Mouse (Mus musculus) forebrain, embryonic 15.5 days (tissue): Measurements from ENCODE around the gene Spon1. TPM values are rescaled to one million over a fixed set of nuclear protein-coding genes. Genes with fewer than 3 reads are reported as not detected.

ENCODE experiments used
- ATAC-seq: fragments of 200-750 bp; cut with Nextera tagmentation; replicated peaks from 2 replicates; pipeline ENCODE4 v1.8.0; 2017; ENCODE audit warnings: mild to moderate bottlenecking, moderate TSS enrichment, moderate library complexity
- H3K27ac ChIP-seq: fragments of 300-500 bp; sonication (generic); replicated peaks from 2 replicates; pipeline ENCODE4 v1.5.1; 2015; ENCODE audit warnings: mild to moderate bottlenecking, inconsistent platforms
- H3K27me3 ChIP-seq: fragments of 300-500 bp; sonication (generic); 2 replicates; pipeline ENCODE4 v1.6.1; 2015; ENCODE audit warnings: inconsistent platforms
- H3K36me3 ChIP-seq: fragments of 300-500 bp; sonication (generic); 2 replicates; pipeline ENCODE4 v1.6.1; 2015; ENCODE audit warnings: mild to moderate bottlenecking, inconsistent platforms
- H3K4me1 ChIP-seq: fragments of 300-500 bp; sonication (generic); 2 replicates; pipeline ENCODE4 v1.6.1; 2015; ENCODE audit warnings: inconsistent platforms
- H3K4me2 ChIP-seq: fragments of 300-500 bp; sonication (generic); replicated peaks from 2 replicates; pipeline ENCODE4 v1.6.1; 2015; ENCODE audit warnings: mild to moderate bottlenecking, inconsistent platforms
- H3K4me3 ChIP-seq: fragments of 300-500 bp; sonication (generic); 2 replicates; pipeline ENCODE4 v1.5.1; 2015; ENCODE audit warnings: mild to moderate bottlenecking, inconsistent platforms
- H3K9ac ChIP-seq: fragments of 300-500 bp; sonication (generic); replicated peaks from 2 replicates; pipeline ENCODE4 v1.6.1; 2015; ENCODE audit warnings: mild to moderate bottlenecking, inconsistent platforms
- H3K9me3 ChIP-seq: fragments of 300-500 bp; sonication (generic); 2 replicates; pipeline ENCODE4 v1.6.1; 2016; ENCODE audit warnings: inconsistent platforms
- WGBS: fragments of 180-500 bp; shearing (Covaris S2); methylation state at CpG from one replicate; pipeline ENCODE4 v1.1.7; 2015; ENCODE audit warnings: mixed read lengths; 5-methylcytosine and 5-hydroxymethylcytosine counted together
- polyA plus RNA-seq: library from polyadenylated mRNA; unstranded; fragments of >200 nt; fragmentation: Nextera tagmentation; extraction: Ambion mirVana; gene quantifications from 2 replicates; pipeline ENCODE4 v1.2.1, GENCODE M21; 2015

Gene Spon1
- polyA plus RNA-seq, 1 experiment from 2014 or later = 16.3 TPM

DNA sequence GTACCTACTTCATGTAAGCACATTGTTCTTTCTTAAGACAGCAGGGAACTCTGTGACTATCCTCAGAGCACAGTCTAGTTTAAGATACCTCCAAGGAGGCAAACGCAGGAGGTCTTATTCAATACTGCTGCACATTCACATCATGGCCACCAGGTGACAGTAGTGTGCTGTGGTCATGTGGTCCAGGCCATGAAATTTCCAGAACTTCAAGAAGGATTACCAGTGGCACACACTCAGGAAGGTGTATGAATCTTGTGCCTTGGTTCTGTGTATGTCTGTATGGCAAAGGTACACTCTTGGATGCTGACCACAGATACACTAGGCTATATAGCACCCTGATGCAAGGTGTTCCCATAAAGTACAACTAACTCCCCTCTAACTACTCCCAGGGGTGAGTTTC, 6.6 kb upstream of the Spon1 start:
- Histone ChIP-seq H3K4me1 (no peaks in the 10 kb centered on the region), H3K27me3 (0 out of 2 replicates have a peak, but pooled peaks cover 3% of the 10 kb centered on the region), H3K27ac (no peak overlapping the region), H3K9ac (no peak overlapping the region), H3K4me2 (no peak overlapping the region), H3K4me3 (no peak overlapping the region), H3K36me3 (no peaks in the 10 kb centered on the region), H3K9me3 (0 out of 2 replicates have a peak, but pooled peaks cover 8% of the 10 kb centered on the region)
- peak; percentile 64; the same call in 1 of the 2 replicates for ATAC-seq
- 10% methylated on average over 1 of the region's 1 CpGs for WGBS

DNA sequence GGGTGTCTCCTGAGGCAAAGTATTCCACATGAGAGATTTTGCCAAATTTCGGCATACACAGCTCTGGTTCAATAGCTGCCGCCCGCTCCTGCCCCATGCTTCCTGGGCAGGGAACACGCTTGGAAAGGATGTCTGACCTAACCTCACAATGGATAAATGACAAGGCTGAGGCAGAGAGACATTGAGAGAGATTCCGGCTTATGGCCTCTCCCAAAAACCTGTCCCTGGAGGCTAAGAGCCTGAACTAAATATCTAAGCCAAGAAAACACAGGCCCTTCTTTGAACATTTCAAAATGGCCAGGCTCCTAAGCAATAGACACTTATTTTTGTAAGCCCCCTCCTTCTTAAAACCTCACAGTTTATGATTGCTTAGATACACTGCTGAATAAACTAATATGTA, 665 bp upstream of the Spon1 start:
- ATAC-seq = no peak
- peaks cover 38% of the 10 kb centered on the region for H3K4me1 ChIP-seq
- no peak overlapping the region for H3K9ac ChIP-seq
- WGBS = 78% methylated on average over 5 of the region's 5 CpGs
- H3K4me3 ChIP-seq = no peak overlapping the region
- no peaks in the 10 kb centered on the region for H3K36me3 ChIP-seq
- H3K4me2 ChIP-seq = no peak overlapping the region
- H3K27me3 ChIP-seq = peaks cover 32% of the 10 kb centered on the region
- no peak overlapping the region for H3K27ac ChIP-seq
- H3K9me3 ChIP-seq = 0 out of 2 replicates have a peak, but pooled peaks cover 8% of the 10 kb centered on the region

DNA sequence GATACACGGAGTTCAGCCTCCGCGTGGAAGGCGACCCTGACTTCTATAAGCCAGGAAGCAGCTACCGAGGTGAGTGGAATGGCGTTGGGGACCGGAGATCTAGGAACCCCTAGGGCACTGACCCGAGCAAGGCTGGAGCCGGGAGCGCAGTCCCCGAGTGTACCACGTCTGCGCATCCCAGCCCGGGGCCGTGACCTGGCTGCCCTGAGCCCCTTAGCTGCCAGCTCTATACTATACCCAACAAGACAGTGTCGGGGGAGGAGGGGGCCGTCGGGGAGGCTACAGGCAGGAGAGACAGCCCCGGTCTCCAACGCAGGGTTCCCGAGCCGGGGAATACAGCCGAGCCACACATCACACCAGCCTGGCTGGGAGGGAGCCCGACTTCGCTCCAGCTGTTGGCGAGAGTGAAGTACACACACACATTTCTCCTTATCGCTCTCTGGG, 722 bp downstream of the Spon1 start:
- Histone ChIP-seq H3K27ac (no peak overlapping the region), H3K36me3 (no peaks in the 10 kb centered on the region), H3K4me3 (peak overlapping the region; percentile 52), H3K27me3 (peaks cover 32% of the 10 kb centered on the region), H3K4me2 (peak overlapping the region; percentile 98), H3K9me3 (0 out of 2 replicates have a peak, but pooled peaks cover 8% of the 10 kb centered on the region), H3K9ac (peak overlapping the region; percentile 52), H3K4me1 (peaks cover 38% of the 10 kb centered on the region)
- ATAC-seq = peak; percentile 53
- 1% methylated on average over 27 of the region's 27 CpGs for WGBS

DNA sequence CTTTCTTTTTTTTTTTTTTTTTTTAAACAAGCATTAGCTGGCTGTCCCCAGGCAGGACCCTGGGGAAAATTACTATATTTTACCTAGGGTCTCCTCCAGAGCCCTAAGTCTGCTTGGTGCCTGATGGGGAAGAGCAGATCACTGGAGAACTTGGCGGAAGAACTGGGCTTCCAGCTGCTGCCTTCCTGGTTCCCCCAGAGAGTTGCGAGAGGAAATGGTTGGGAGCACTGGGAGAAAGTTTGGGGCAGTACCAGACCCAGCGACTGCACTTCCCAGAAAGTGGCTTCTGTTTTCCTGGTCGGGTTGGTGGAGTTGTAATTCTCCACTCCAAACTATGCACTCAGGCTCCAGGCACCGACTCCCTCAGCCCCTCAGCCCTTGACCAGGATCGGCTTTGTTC, 1.7 kb downstream of the Spon1 start:
- 21% methylated on average over 6 of the region's 6 CpGs for WGBS
- Histone ChIP-seq H3K27ac (no peak overlapping the region), H3K27me3 (peaks cover 32% of the 10 kb centered on the region), H3K36me3 (no peaks in the 10 kb centered on the region), H3K9ac (no peak overlapping the region), H3K9me3 (peaks cover 11% of the 10 kb centered on the region; the same call in 1 of the 2 replicates), H3K4me3 (peak overlapping the region; percentile 52; the same call in 1 of the 2 replicates), H3K4me2 (peak overlapping the region; percentile 98), H3K4me1 (peaks cover 38% of the 10 kb centered on the region)
- ATAC-seq = no peak

DNA sequence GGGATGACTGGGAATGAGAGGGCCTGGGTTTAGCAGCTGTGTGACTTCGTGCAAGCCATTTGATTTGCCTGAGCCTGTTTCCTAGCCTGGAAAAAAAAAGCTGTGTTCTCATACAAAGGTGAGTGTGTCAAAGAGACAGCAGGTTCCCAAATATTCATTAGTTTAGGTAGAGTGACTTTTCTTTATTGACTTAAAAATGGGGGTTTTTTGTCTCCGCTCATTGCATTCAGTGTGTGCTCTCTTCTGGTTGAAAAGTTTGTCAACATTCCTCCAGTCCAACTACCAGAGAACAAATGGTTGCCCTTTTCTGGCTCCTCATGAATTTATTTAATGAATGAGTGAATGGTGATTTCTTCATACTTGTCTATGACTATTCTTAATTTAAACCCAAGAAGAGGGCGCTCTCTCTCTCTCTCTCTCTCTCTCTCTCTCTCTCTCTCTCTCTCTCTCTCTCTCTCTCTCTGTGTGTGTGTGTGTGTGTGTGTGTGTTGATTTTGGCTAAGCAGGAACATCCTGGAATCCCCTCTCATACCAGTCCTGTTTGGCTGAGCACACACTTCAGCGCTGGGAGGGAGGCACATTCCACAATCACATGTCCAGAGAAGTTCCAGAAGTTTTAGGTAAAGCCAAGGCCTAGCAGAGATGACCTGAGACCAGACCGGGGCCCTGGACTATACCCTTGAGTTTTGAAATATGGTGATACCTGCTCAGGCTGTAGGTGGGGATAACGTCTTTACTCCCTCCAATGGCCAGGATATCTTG, 2.6 kb downstream of the Spon1 start:
- no peaks in the 10 kb centered on the region for H3K36me3 ChIP-seq
- H3K27ac ChIP-seq = no peak overlapping the region
- H3K27me3 ChIP-seq = peaks cover 32% of the 10 kb centered on the region
- H3K4me1 ChIP-seq = peaks cover 38% of the 10 kb centered on the region
- no peak overlapping the region for H3K9ac ChIP-seq
- no peak for ATAC-seq
- peaks cover 3% of the 10 kb centered on the region; the same call in 1 of the 2 replicates for H3K9me3 ChIP-seq
- WGBS = 54% methylated on average over 6 of the region's 6 CpGs
- peak overlapping the region; percentile 98; the same call in 1 of the 2 replicates for H3K4me2 ChIP-seq
- H3K4me3 ChIP-seq = no peak overlapping the region

DNA sequence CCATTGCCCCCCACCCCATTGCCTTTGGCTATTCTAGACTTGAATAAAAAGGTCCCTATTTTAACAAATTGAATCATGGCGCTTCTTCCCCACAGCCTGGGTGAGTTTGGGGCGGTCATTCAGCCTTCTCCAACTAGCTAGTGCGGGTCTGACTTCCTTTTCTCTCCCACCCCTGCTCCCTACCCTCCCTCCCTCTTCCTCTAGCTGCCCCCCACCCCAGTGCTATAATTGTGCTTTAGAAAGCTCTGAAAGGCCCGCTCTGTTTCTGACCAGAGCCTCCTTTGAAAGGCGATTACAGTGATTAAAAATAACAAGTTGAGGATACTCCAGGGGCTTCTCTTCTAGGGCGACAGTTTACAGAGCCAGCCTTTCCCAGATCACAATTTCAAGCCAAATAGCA, 3.5 kb downstream of the Spon1 start:
- Histone ChIP-seq H3K4me2 (peak overlapping the region; percentile 11; the same call in 1 of the 2 replicates), H3K27ac (no peak overlapping the region), H3K36me3 (no peaks in the 10 kb centered on the region), H3K4me1 (peaks cover 38% of the 10 kb centered on the region), H3K4me3 (no peak overlapping the region), H3K9ac (0 out of 2 replicates have a peak overlapping the region, but pooled peaks have one; percentile 16), H3K27me3 (peaks cover 32% of the 10 kb centered on the region), H3K9me3 (peaks cover 3% of the 10 kb centered on the region; the same call in 1 of the 2 replicates)
- no peak for ATAC-seq
- 2% methylated on average over 6 of the region's 6 CpGs for WGBS

DNA sequence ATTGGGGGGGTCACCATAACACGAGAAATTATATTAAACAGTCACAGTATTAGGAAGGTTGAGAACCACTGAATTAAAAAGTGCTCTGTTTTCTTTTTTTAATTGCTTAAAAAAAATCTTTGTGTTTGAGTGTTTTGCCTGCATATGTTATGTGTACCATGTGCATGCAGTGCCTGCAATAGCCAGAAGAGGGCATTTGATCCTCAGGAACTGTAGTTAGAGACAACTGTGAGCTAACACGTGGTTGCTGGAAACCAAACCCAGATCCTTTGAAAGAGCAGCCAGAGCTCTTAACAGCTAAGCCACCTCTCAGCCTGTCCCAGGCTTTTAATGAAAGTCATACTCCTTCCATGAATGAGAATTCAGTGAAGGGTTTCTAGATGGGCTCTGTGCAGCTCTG, 6.3 kb downstream of the Spon1 start:
- Histone ChIP-seq H3K27ac (no peak overlapping the region), H3K4me1 (peaks cover 23% of the 10 kb centered on the region), H3K4me2 (no peak overlapping the region), H3K9me3 (peaks cover 3% of the 10 kb centered on the region; the same call in 1 of the 2 replicates), H3K4me3 (no peak overlapping the region), H3K36me3 (no peaks in the 10 kb centered on the region), H3K27me3 (peaks cover 13% of the 10 kb centered on the region), H3K9ac (no peak overlapping the region)
- no peak for ATAC-seq
- WGBS = 85% methylated on average over 2 of the region's 2 CpGs

DNA sequence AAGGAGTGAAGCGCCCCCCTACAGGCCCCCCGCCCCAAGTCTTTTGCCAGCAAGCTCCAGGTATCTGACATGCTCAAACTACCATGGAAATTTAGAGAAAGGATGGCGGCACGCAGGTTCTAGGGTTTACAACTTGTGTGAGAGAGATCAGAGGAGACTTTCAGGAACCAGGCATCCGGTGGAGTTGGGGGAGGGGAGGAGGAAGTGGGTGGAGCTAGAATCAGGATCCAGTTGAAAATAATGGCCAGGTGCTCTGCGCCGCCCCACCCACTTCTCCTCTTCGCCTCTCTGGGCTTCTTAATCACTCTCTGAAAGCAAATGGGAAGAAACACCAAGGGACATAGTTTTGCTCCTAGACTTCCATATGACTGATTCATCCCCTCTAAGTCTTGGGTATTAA, 7.6 kb downstream of the Spon1 start:
- 63% methylated on average over 8 of the region's 8 CpGs for WGBS
- peaks cover 2% of the 10 kb centered on the region for H3K27me3 ChIP-seq

DNA sequence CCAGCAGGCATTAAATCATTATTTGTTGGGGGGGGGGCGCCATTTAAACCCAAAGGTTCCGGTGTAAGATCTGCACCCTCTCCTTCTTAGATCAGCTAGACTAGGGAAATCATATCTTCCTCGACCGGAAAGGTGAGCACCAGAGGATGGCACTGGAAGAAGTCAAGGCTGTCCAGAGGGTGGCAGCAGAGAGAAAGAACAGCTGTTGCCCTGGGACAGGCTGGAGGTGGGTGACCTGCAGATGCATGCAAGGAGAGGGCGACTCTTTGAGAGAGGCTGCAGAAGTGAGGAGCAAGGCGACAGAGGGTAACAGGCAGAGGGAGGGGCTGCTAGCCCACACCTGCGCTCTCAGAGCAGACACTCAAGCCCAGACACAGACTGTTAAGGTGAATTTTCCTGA, 8.2 kb downstream of the Spon1 start:
- H3K4me3 ChIP-seq = no peak overlapping the region
- no peaks in the 10 kb centered on the region; the same call in none of the 2 replicates for H3K27me3 ChIP-seq
- WGBS = 14% methylated on average over 7 of the region's 7 CpGs
- peak; percentile 63; the same call in 1 of the 2 replicates for ATAC-seq
- no peak overlapping the region for H3K9ac ChIP-seq
- no peaks in the 10 kb centered on the region for H3K36me3 ChIP-seq
- no peak overlapping the region for H3K27ac ChIP-seq
- H3K4me1 ChIP-seq = peaks cover 18% of the 10 kb centered on the region
- H3K9me3 ChIP-seq = peaks cover 3% of the 10 kb centered on the region; the same call in 1 of the 2 replicates
- H3K4me2 ChIP-seq = no peak overlapping the region

More for the DNA sequence above, 7.6 kb downstream of the Spon1 start:
- no peak for ATAC-seq
- H3K4me2 ChIP-seq = no peak overlapping the region
- H3K27ac ChIP-seq = no peak overlapping the region
- no peaks in the 10 kb centered on the region for H3K36me3 ChIP-seq
- H3K9ac ChIP-seq = no peak overlapping the region
- H3K4me1 ChIP-seq = peaks cover 19% of the 10 kb centered on the region
- no peak overlapping the region for H3K4me3 ChIP-seq
- peaks cover 3% of the 10 kb centered on the region; the same call in 1 of the 2 replicates for H3K9me3 ChIP-seq

DNA sequence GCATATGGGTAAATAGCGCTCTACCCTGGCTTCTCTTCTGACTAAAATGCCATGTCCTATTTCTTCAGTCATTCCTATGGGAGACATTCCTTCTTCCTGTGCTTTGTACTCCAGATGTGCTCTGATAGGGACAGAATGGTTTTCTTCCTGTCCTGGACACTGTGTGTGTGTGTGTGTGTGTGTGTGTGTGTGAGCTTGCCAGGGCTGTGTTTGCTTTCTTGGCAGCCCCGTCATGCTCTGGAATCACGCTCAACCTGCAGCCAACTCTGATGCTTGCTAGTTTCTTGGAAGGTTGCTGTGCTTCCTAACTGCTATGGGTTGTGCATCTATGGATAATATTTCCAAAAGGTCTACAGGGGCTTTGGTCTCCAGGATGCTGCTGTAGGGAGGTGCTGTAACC, 9.1 kb downstream of the Spon1 start:
- no peak overlapping the region for H3K4me2 ChIP-seq
- no peak overlapping the region for H3K4me3 ChIP-seq
- peaks cover 3% of the 10 kb centered on the region; the same call in 1 of the 2 replicates for H3K9me3 ChIP-seq
- ATAC-seq = no peak
- peaks cover 9% of the 10 kb centered on the region for H3K4me1 ChIP-seq
- H3K9ac ChIP-seq = no peak overlapping the region
- no peaks in the 10 kb centered on the region for H3K36me3 ChIP-seq
- WGBS = 87% methylated on average over 3 of the region's 3 CpGs
- no peaks in the 10 kb centered on the region; the same call in 1 of the 2 replicates for H3K27me3 ChIP-seq
- no peak overlapping the region for H3K27ac ChIP-seq

DNA sequence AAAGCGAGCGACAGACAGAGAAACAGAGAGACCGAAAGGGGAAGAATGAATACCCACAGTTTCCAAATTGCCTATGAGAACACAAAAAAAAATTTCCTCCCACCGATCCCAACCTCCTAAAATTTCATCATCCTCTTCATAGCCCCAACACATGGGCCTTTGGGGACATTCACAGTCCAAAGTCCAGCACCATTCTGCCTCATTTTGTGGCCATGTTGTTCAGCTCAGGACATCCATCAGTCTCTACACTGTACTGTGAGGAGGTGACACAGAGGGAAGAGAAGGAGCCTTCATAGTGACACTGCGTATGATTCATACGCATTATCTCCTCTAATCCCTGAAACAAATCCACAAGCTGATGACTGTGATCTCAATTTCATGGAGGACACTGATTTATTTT, 12.7 kb downstream of the Spon1 start:
- Histone ChIP-seq H3K27ac (no peak overlapping the region), H3K9me3 (no peaks in the 10 kb centered on the region), H3K36me3 (no peaks in the 10 kb centered on the region), H3K4me1 (peaks cover 7% of the 10 kb centered on the region; the same call in 1 of the 2 replicates), H3K4me3 (no peak overlapping the region), H3K9ac (no peak overlapping the region), H3K27me3 (no peaks in the 10 kb centered on the region), H3K4me2 (no peak overlapping the region)
- ATAC-seq = no peak
- 88% methylated on average over 6 of the region's 6 CpGs for WGBS

DNA sequence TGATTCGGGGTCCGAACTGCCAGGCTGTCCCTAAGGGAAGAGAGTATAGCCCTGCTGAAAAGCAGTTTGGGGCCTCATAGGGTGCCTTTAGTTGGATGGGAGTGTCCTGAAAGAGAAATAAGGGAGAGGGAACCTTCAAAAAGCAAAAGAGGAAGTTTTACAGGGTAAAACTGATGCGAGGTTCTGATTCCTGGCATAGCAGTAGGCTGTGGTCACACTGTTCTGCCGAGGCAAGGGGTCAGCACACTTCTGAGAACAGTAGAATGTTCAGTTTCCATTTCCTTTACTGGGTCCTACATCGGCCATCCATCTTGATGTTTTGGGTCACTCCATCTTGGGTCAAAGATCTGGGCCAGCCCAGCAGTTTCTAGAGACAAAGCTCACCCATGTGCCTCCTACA, 14.5 kb downstream of the Spon1 start:
- H3K4me2 ChIP-seq = no peak overlapping the region

More for the DNA sequence above, 14.5 kb downstream of the Spon1 start:
- no peak overlapping the region for H3K4me3 ChIP-seq
- H3K36me3 ChIP-seq = no peaks in the 10 kb centered on the region
- ATAC-seq = no peak
- no peaks in the 10 kb centered on the region for H3K9me3 ChIP-seq
- no peak overlapping the region for H3K9ac ChIP-seq
- H3K27ac ChIP-seq = no peak overlapping the region
- 94% methylated on average over 5 of the region's 5 CpGs for WGBS
- no peaks in the 10 kb centered on the region; the same call in 1 of the 2 replicates for H3K4me1 ChIP-seq
- no peaks in the 10 kb centered on the region for H3K27me3 ChIP-seq
